Mouse (Mus musculus): Measurements from ENCODE around the gene Farp1.
"Not testable (repeated sequence)": the region's sequence is repeated elsewhere in the genome, so short reads cannot be mapped to it uniquely, and the experiment has no call there.

The Farp1 gene

GRCm38 (mm10) chr14:121186402-121186894 lies 151.4 kb downstream of the Farp1 start:
- no peak for DNase-seq

DNA sequence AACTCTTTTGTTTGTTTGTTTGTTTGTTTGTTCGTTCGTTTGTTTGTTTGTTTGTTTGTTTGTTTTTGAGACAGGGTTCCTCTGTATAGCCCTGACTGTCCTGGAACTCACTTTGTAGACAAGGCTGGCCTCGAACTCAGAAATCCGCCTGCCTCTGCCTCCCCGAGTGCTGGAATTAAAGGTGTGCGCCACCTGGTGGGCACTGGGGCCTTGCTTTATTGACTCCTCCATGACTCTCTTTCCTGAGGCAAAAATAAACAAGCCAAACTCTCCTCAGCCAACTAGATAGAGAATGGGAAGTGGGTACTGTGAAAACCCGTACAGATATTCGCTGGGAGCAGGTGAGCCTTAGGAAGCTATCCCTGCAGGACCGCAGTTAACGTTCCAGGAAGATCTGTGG lies 154.8 kb downstream of the Farp1 start:
- DNase-seq, result not testable (repeated sequence)

DNA sequence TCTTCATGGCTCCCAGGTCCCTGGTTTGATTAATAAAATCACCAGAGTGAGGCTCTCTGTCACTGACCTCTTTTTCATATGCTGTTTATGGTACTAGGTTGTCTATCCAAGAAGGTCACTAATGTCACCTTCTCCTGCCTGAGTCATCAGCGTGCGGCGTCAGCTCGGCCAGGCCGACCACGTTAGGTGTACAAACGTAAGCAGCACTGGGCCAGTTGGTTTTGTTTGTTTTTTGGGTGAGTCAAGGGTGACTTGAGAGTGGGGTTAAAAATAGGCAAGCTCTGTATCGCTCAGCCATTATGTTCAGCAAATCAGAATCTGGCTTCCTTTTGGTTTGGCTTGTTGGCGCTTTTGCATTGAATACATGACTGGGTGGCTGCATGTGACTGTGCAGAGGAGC lies 155.4 kb downstream of the Farp1 start:
- no peak for DNase-seq

GRCm38 (mm10) chr14:121191739-121192138 lies 156.7 kb downstream of the Farp1 start:
- DNase-seq, result peak; percentile 31

GRCm38 (mm10) chr14:121192394-121192793 lies 157.4 kb downstream of the Farp1 start:
- no peak for DNase-seq

DNA sequence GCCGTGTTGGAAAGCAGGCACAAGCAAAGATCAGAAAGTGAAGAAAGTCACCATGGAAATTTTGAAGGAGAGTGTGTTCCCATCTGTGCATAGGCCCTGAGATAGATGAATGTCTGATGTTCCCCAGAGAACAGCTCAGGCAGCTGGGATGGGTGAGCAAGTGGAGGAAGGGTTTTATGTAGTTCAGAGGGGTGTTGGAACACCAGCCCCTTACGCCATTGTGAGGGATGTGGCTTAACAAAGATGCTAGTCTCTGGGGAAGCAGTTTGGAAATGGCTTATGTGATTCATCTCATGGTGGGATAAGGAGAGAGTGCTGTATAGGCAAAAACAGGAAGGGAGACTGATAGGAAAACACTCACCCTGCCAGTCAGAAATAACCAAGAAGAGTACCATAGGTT lies 159.0 kb downstream of the Farp1 start:
- no peak for DNase-seq

GRCm38 (mm10) chr14:121198915-121199572 lies 164.0 kb downstream of the Farp1 start:
- DNase-seq, result peak; percentile 75

DNA sequence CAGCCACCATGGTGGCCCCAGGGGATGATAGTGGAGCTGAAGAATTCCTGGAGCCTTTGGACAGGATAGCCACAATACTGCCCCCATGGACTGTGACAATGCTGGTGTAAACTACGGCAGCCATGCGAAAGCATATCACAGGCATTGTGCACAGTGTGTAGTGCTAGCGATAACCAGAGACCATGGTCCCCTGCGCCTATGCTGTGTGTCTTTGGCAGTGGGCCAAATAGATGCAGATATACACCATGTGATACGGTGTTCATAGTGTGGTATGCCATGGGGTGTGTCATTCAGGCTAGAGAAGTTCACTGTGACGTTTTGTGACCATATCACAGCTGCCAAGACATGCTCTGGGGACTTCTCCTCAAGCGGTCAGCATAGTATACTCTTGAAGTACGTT lies 164.8 kb downstream of the Farp1 start:
- DNase-seq, result no peak

- DNase-seq, result no peak
Measured at GRCm38 (mm10) chr14:121200353-121200752, 165.4 kb downstream of the Farp1 start.

DNA sequence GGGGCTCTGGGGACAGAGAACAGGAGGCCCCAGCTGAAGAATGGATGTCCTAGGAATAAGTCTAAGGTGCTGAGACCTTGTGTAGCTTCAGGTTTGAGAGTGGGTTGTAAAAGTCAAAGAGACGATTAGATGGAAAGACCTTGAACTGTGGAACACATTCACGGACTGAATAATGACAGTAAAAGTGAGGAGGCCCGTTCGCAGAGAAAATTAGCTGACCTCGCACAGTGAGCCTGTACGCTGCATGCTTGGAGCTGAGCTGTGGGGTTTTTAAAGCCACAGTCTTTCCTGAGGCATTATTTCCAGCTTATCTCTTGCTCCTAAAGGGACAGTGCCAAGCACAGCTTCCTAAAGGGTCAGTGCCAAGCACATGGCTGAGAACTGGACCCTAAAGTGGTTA lies 166.2 kb downstream of the Farp1 start:
- DNase-seq, result no peak

GRCm38 (mm10) chr14:121205459-121205858 lies 170.5 kb downstream of the Farp1 start:
- DNase-seq, result no peak

GRCm38 (mm10) chr14:121207441-121208158 lies 172.6 kb downstream of the Farp1 start:
- no peak for DNase-seq

GRCm38 (mm10) chr14:121208159-121208515 lies 173.1 kb downstream of the Farp1 start:
- DNase-seq, result no peak

GRCm38 (mm10) chr14:121210318-121210717 lies 175.3 kb downstream of the Farp1 start:
- no peak for DNase-seq

DNA sequence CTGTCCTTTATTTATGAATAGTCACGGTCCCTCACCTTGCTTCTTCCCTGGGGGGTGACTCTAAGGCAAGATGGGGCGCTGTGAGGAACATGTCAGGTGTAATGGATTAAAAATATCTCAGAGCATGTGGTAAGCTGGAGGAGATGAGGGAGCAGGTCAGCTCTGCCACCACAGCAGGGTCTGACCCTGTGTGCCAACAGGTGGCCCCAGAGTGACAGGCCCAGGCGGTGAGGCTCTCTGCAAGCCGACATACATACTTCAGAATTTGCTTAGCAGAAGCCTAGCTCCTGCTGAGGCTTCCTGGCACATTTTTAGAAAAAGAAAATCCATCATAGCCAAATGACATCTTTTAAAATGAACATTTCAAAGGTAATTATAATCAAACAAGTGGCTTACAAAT lies 178.7 kb downstream of the Farp1 start:
- DNase-seq, result no peak

DNA sequence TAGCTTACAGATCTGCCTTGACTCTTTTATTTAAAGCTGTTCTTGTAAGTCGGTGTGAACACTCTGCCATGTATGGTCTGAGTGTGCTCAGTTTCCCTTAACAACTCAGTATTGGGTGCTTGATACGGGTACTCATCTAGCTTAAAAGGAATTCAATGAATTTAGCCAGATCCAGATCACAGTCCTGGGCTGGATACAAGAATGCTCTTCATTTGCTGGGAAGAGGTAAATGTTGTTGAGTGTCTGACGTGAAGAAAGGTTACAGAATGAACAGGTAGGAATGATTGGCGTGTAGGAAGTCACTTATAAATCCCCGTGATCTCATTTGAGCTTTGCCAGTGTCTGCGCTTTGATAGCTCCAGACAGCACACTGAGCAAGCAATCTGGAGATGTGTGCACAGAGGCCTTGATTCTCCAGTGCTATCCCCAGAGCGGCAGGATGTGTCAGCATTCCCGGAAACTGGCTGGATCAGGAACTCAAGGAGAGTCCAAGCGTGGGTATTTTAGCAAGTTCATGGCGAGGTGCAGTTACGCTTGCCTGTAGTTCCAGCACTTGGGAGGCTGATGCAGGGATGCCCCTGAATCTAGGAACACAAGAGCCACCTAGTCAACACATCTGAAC lies 179.7 kb downstream of the Farp1 start:
- no peak for DNase-seq

DNA sequence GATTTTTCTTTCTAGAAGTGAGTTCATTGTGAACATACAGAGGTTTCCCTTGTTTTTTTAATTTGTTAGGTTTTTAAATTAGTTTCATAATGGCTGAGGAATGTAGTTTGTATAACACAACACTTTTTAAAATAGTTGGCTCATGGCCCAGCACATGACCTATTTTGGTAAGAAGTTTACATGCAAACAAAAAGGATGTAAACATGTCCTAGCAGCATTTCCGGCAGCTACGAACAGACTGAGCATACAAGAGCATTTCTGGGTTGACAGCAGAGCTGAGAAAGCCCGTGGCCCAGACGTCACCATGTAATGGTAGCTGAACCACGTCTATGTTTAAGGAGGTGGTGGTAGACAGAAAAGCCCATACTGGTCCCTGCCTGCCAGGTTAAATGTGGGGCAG lies 180.8 kb downstream of the Farp1 start:
- no peak for DNase-seq

GRCm38 (mm10) chr14:121216672-121217071 lies 181.7 kb downstream of the Farp1 start:
- no peak for DNase-seq

- no peak for DNase-seq
Measured at GRCm38 (mm10) chr14:121218620-121219019, 183.6 kb downstream of the Farp1 start.

GRCm38 (mm10) chr14:121219226-121220039 lies 184.4 kb downstream of the Farp1 start:
- no peak for DNase-seq

GRCm38 (mm10) chr14:121220040-121220322 lies 185.0 kb downstream of the Farp1 start:
- no peak for DNase-seq

DNA sequence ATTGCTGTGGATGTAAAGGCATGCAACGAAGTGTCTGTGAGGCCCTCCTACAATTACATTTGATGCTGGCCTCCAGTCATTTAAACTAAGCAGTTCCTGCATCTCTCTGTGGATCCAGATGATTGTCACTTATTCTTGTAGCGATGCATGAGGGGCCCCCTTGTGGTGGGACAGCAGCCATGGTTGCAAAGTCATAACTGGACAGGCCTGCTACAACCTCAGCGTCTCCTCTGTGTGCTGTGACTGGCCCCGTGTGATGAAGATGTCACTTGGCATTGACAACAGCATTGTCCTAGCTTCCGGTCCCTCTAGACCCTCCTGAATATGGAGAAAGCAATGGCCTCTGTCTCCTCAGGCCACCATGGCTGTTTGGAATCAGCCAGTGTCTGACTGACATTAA lies 185.7 kb downstream of the Farp1 start:
- peak; percentile 54 for DNase-seq

GRCm38 (mm10) chr14:121225804-121226203 lies 190.8 kb downstream of the Farp1 start:
- DNase-seq, result no peak
